Mouse (Mus musculus) left cerebral cortex, postnatal 36 days (tissue): ENCODE data around the gene Cadm1. TPM values are rescaled to one million over a fixed set of nuclear protein-coding genes. Genes with fewer than 3 reads are reported as not detected.

Experiments
- DNase-seq, 2 experiments: peaks; one replicate each; pipeline ENCODE4 v3.0.0; 2021 to 2022; ENCODE audit warnings: low spot score in 2 of 2, mixed read lengths in 1 of 2
- intact Hi-C: fragments of 180-260 bp; cut with DNase I; formaldehyde crosslinking; loops from one replicate; pipeline ENCODE4 v1.15.1; 2025
- total RNA-seq, 2 experiments: library from RNA; stranded (reverse); gene quantifications; 2 replicates each; pipeline ENCODE4 v1.2.3; 2021

Cadm1 gene
- total RNA-seq, 2 experiments from 2014 or later = 209 to 233 TPM

GRCm38 (mm10) chr9:47651431-47651830 lies 121.5 kb downstream of the Cadm1 start:
- no peak for DNase-seq
- intact Hi-C loops = no loop called here

- DNase-seq = no peak
- intact Hi-C loops = no loop called here
These were observed 122.2 kb downstream of the Cadm1 start for GRCm38 (mm10) chr9:47652203-47652602.

- intact Hi-C loops = no loop called here
- DNase-seq = no peak
These were observed 123.0 kb downstream of the Cadm1 start for GRCm38 (mm10) chr9:47652936-47653335.

- no peak for DNase-seq
These were observed 129.6 kb downstream of the Cadm1 start for GRCm38 (mm10) chr9:47659366-47660090.

GRCm38 (mm10) chr9:47661611-47662010 lies 131.6 kb downstream of the Cadm1 start:
- DNase-seq = no peak
- intact Hi-C loops = no loop called here

More at GRCm38 (mm10) chr9:47659366-47660090, 129.6 kb downstream of the Cadm1 start:
- intact Hi-C loops = no loop called here

GRCm38 (mm10) chr9:47669206-47669605 lies 139.2 kb downstream of the Cadm1 start:
- intact Hi-C loops = no loop called here
- DNase-seq = no peak

- no peak for DNase-seq
- intact Hi-C loops = no loop called here
These were observed 141.6 kb downstream of the Cadm1 start for GRCm38 (mm10) chr9:47671617-47672016.

GRCm38 (mm10) chr9:47674766-47675713 lies 145.1 kb downstream of the Cadm1 start:
- intact Hi-C loops = no loop called here
- no peak for DNase-seq

GRCm38 (mm10) chr9:47686881-47687280 lies 156.9 kb downstream of the Cadm1 start:
- DNase-seq = no peak
- intact Hi-C loops = no loop called here

- intact Hi-C loops = no loop called here
- DNase-seq = no peak
These were observed 157.6 kb downstream of the Cadm1 start for GRCm38 (mm10) chr9:47687604-47688003.

GRCm38 (mm10) chr9:47688297-47688696 lies 158.3 kb downstream of the Cadm1 start:
- intact Hi-C loops = no loop called here
- no peak for DNase-seq

- DNase-seq = no peak
- intact Hi-C loops = no loop called here
These were observed 162.9 kb downstream of the Cadm1 start for GRCm38 (mm10) chr9:47692911-47693310.

GRCm38 (mm10) chr9:47699026-47699425 lies 169.1 kb downstream of the Cadm1 start:
- peak in 1 of 2 experiments; percentile 55 for DNase-seq
- intact Hi-C loops = loop anchor here (2.0 kb wide), 1 partner anchor 168 kb away; the partner anchor contains the start of gene Cadm1

- intact Hi-C loops = loop anchor here (10.0 kb wide), 1 partner anchor 1345 kb away; no protein-coding TSS in a partner anchor
- DNase-seq = no peak
These were observed 170.0 kb downstream of the Cadm1 start for GRCm38 (mm10) chr9:47700021-47700420.

GRCm38 (mm10) chr9:47703026-47703876 lies 173.3 kb downstream of the Cadm1 start:
- intact Hi-C loops = loop anchor here (10.0 kb wide), 1 partner anchor 1348 kb away; no protein-coding TSS in a partner anchor
- no peak for DNase-seq

- no peak for DNase-seq
- intact Hi-C loops = loop anchor here (10.0 kb wide), 1 partner anchor 1352 kb away; no protein-coding TSS in a partner anchor
These were observed 176.4 kb downstream of the Cadm1 start for GRCm38 (mm10) chr9:47706341-47706740.

- intact Hi-C loops = loop anchor here (10.0 kb wide), 1 partner anchor 1353 kb away; no protein-coding TSS in a partner anchor
- no peak for DNase-seq
These were observed 177.4 kb downstream of the Cadm1 start for GRCm38 (mm10) chr9:47707326-47707725.

- DNase-seq = peak; percentile 82 to 83
These were observed 178.3 kb downstream of the Cadm1 start for GRCm38 (mm10) chr9:47708299-47708698.

GRCm38 (mm10) chr9:47710946-47711345 lies 181.0 kb downstream of the Cadm1 start:
- DNase-seq = no peak

More at GRCm38 (mm10) chr9:47708299-47708698, 178.3 kb downstream of the Cadm1 start:
- intact Hi-C loops = loop anchor here (2.0 to 10.0 kb wide), 2 partner anchors 971 to 1353 kb away; no protein-coding TSS in a partner anchor

More at GRCm38 (mm10) chr9:47710946-47711345, 181.0 kb downstream of the Cadm1 start:
- intact Hi-C loops = no loop called here
